Mouse (Mus musculus) NIH3T3 (cell line): Measurements from ENCODE around the gene Lin7a.

Experiments
- DNase-seq: peaks from one replicate; pipeline ENCODE4 v3.0.0-alpha.2; 2012; ENCODE audit warnings: low read depth

Lin7a gene

DNA sequence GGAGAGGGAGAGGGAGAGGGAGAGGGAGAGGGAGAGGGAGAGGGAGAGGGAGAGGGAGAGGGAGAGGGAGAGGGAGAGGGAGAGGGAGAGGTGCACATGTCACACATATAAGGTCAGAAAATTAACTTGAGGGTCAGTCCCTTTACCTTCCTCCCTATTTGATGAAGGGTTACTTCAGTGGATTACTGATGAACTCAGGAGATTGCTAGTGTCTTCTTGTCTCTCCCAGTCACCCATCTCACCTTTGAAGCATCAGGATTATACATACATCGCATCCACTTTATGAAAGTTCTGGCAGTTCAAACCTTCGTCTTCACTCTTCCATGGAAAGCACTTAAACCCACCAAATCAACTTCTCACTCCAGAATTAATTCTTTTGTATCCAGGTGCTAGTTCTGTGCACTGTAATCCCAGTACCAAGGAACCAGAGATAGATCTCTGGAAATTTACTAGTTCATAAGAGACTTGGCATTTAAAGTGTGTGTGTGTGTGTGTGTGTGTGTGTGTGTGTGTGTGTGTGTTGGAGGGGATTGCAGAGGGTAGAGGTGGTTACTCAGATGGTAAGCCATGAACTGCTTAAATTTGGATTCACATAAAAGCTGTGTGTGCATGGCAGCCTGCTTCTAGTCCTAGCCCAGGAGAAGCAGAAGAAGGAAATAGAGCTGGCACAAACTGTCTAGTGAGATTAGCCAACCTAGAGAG is 19.5 kb upstream of the Lin7a start:
- DNase-seq: no peak

- DNase-seq: no peak
Observed at GRCm38 (mm10) chr10:107252503-107252815, 19.0 kb upstream of the Lin7a start.

DNA sequence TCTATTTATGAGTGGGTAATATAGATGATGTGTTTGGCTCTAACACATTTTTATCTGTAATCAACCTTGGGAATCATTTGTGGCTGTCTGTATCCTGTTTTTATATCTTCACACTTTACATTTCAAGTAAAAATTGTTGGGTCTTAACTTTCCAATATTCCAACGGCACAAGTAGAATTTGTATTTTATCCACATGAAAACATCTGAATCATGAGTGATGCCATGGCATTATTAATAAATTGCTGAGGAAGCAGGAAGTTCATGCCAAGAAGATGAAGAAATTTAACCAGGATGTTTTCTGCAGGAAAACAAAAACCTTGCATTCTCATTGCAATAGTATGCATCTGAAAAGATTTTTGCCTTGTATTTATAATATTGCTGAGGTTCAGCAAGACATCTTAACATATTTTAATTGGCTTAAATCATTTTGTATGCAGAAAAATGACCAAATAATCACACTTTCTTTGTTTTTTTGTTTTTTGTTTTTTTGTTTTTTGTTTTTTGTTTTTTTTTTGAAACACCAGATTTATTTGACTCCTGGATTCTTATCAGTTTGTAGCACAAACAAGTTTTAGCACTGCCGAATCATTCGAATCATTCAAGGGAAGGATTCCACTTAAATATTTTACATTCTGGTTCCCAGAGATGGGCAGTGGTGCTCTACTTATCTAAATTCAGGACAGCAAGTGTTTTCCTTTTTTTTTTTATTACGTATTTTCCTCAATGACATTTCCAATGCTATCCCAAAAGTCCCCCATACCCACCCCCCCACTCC is 18.1 kb upstream of the Lin7a start:
- DNase-seq: no peak

GRCm38 (mm10) chr10:107254656-107255055 is 16.8 kb upstream of the Lin7a start:
- DNase-seq: no peak

GRCm38 (mm10) chr10:107255351-107256050 is 16.0 kb upstream of the Lin7a start:
- DNase-seq: no peak

DNA sequence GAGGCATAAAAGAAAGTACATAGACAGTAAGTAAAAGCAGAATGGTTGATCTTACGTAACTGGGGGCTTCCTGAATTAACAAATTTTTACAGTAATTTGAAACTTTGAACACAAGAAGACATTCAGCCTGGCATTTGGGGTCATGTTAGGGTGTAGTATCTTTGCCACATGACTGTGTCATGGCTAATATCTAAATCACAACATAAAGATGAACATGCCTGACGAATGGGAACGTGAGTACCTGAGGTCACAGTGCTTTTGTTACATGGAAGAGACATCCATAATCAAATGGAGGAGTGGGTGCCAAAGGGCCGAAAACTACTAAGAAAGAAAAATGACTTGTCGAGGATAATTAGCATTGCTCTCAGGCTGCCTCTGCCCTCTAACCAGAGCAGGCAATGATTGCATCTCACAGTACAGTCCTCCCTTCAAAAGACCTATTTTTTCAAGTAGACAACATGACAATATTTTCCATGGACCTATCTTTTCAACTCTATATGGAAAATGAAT is 15.0 kb upstream of the Lin7a start:
- DNase-seq: no peak

DNA sequence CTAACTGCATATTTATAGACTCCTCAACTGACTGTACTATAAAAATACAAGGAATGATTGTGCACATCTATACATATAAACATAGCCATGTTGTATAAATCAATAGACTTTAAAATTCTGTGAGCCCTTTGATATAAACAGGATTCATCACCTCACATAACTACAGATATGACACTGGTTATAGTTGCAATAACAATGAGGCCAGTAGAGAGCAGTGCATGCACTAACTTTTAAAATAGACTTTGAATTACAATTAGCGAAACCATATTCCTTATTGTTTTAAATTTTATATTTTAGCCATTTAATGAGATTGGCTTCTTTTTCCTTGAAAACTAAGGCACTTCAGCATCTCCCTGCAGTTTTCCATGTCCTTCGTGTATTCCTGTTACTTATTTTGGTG is 11.1 kb upstream of the Lin7a start:
- no peak for DNase-seq

DNA sequence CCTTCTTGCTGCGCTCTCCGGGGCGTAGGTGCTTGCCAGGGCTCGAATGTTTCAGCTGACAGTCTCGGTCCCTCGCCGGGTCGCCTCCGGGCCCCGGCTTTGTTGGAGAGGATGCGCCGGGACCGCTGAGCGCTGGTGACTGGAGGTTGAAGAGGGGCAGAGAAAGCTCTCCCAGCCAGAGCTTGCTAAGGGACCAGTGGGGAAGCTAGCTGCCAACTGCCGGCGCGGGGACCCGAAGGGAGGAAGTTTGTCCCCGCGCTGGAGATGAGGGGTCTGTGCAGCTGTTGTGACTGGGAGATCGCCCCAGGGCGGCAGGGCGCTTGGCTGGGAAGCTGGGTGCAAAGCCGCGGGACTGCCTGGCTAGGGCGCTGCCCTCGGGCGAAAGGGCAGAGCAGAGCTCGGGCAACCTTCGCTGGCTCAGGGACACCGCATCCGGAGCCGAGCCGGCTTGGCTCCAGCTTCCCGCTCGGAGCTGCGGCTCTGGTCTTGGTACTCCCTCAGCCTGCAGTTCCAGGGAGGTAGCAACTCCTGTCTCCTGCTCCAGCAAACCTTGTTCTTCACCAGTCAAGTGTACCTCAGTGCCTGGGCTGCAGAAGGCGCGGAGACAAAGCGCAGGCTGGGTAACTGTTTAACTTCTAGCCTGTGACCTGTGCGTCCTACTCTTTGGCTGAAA is 781 bp downstream of the Lin7a start:
- no peak for DNase-seq

DNA sequence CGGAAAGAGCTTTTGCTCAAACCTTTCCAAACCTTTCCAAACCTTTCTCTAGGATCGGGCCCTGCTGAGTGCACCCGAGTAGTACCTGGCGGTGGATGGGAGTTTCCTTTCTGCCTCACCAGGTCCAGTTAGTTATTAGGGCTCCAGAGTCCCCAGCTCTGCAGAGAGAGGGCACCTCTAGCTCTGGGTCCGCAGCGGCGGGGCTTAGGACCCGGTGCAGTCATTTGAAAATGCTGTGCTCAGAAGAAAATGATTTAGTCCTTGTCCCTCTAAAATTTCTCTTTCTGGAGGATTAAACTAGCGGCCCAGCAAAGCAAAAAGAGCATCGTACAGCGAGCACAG is 1.3 kb downstream of the Lin7a start:
- DNase-seq: no peak

GRCm38 (mm10) chr10:107273848-107274247 is 2.4 kb downstream of the Lin7a start:
- no peak for DNase-seq

DNA sequence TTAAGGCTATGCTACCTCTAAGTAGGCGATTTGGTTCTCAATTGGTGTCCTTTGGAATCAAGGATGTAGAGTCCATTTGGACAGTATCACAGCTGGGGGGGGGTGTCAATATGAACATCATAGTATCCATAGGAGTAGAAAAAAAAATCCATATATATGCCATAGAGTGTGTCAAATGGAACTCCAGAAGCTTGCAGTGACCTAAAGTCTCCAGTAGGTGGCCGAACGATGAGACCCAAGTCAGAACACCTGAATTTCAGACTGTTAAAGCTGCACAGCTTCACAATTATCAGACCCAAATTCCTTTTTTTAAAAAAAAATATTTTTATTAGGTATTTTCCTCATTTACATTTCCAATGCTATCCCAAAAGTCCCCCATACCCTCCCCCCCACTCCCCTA is 3.3 kb downstream of the Lin7a start:
- DNase-seq: peak; percentile 34

DNA sequence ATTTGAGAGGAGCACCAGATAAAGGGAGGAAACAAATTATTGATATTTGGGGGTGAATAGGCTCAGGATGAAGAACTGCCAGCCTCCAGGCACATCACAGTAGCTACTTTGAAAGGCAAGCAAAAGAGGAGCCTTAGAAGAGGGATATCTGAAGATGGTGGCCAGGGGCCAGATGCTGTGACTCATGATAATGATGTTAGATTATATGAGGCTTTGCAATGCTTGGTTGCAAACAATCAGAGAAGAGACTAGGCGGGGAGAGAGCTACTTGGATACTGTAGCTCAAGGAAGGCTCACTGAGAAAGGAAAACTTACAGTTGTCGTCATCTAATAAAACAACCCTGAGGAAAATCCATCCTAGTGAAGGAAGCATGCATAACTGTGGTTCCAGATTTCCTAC is 5.2 kb downstream of the Lin7a start:
- peak; percentile 3 for DNase-seq

- no peak for DNase-seq
Observed at GRCm38 (mm10) chr10:107293934-107294664, 22.6 kb downstream of the Lin7a start.

GRCm38 (mm10) chr10:107300587-107301248 is 29.2 kb downstream of the Lin7a start:
- DNase-seq: no peak

- no peak for DNase-seq
Observed at GRCm38 (mm10) chr10:107310964-107311490, 39.5 kb downstream of the Lin7a start.

DNA sequence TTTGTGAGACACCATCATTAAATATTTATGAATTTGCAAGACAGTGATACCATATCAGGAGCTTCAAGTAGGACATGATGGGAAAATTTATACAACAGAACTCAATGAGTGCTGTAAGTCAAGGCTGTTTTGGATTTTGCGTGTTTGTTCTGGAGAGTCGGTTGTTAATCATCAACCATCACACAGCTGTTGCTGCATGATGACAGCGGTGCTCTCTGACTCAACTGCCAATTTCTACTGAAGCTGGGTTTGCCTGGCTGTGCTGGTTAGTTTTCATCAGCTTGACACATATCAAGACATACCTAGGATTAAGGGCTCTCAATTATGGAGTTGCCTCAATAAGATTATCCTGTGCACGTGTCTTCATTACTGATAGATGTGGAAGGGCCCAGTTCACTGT is 41.1 kb downstream of the Lin7a start:
- no peak for DNase-seq

DNA sequence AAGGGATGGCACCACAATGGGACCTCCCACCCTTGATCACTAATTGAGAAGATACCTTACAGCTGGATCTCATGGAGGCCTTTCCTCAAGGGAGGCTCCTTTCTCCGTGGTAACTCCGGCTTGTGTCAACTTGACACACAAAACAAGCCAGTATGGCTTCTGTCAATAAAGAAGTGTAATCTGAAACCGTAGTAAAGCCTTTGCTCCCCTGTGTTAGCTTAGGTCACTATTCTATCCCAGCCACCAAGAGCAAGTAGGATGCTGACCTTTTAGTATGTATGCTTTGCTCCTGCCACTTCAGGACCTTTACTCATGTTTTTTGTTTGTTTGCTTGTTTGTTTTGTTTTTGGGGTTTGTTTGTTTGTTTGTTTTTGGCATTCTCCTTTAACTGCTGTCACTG is 41.9 kb downstream of the Lin7a start:
- no peak for DNase-seq

DNA sequence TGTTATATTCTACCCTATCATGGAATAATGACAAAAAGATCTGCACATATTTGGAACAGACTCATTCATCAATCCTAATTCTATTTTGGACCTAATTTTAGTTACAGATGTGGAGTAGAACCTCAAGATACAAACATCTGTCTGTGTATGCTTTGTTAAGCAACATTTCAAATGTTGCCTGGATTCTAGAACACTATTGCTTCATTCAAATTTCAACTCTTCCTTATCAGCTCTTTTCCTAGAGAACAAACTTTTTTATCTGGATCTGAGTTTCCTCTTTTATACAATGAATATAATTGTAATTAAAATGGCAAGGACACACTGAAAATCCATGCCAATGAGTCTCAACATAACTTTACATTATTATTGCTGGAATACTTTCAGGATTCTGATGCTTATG is 43.8 kb downstream of the Lin7a start:
- no peak for DNase-seq

GRCm38 (mm10) chr10:107315681-107316080 is 44.2 kb downstream of the Lin7a start:
- DNase-seq: no peak

DNA sequence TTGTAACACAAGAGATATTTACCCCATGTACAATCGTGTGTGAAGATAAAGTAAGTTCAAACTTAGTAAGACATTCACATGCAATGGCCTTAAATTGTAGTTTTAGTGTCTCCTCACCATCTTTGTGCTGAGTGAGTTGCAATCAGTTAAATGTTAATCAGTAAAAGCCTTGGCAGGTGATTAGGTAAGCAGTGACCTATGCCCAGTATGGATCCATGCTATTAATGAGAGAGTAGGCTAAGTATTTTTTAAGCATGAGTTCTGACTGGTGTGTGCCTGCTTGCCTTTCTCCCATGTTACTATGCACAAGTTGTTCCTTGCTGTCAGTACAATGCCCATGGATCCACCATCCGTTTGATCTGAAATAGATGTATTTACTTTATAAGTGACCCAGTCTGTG is 44.6 kb downstream of the Lin7a start:
- DNase-seq: no peak

- no peak for DNase-seq
Observed at GRCm38 (mm10) chr10:107319648-107320047, 48.2 kb downstream of the Lin7a start.
